Mouse (Mus musculus) adrenal gland, postnatal 14 days (tissue): Measurements from ENCODE around the gene Gm49396. TPM values are rescaled to one million over a fixed set of nuclear protein-coding genes. Genes with fewer than 3 reads are reported as not detected.

Experiments used
- DNase-seq: peaks from one replicate; pipeline ENCODE4 v3.0.0; 2021; ENCODE audit warnings: mixed read lengths
- microRNA-seq, 2 experiments: library from miRNA; unstranded; fragments of <30 nt; microRNA quantifications; one replicate each; pipeline ENCODE4 v1.2.0; 2021
- total RNA-seq: library from RNA; stranded (reverse); gene quantifications from 2 replicates; pipeline ENCODE4 v1.2.3, GENCODE M21; 2021

The Gm49396 gene
- total RNA-seq, 1 experiment from 2014 or later, result 3.8 TPM

DNA sequence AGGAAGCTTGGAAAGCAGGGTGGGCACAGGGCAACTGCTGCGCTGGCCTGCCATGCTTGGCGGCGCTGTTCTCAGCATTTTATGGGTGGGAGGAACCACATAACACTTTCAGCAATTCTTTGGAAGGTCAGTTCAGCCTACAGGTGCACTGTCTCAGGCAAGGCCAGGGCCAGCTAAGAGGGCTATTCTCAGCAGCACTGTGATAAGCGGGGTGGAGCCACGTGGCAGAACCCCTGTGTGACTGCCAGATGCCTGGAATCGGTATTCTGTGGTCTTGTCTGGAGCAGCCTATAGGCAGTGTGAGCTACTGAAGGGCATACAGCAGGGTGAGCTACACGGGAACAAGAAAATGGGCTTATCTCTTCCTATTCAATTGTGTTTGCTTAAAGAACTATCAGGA, 46.9 kb downstream of the Gm49396 start:
- no peak for DNase-seq

DNA sequence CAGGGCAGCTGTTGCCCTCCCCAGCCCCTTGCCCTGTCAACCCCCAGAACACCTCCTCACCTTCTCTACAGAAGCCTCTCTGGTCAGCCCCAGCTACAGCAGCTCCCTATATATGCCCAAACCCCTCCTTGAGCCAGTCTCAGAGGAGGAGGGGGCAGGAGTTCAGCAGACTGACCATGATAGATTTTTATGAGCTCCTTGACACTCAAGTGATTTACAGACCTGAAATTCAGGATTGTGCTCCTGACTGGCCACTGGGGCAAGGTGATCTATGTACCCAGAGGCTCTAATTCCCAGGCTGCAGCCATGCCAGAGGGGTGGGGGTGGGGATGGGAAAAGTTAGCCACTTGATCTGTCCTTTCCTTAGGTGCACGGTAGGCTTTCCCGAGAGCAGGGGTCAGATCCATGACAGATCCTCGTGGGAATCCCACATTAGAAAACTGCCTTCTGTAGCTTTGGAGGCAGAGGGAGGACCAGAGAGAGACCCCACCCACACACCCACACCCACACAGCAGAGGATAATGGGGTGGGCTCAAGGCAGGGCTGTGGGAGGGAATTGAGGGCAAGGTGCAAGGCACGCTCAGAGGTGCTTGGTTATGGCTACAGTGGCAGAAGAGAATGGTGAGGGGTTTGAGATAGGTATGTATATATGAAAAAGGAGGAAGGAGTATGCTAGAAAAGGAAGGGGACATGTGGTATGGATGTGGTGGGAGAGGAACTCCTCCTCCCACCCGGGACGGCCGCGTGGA, 49.7 kb downstream of the Gm49396 start, which contains the start of gene Upk1a:
Upk1a (minus strand) TSS at position 194 of the 749 bp plus-strand sequence.
- no peak for DNase-seq

DNA sequence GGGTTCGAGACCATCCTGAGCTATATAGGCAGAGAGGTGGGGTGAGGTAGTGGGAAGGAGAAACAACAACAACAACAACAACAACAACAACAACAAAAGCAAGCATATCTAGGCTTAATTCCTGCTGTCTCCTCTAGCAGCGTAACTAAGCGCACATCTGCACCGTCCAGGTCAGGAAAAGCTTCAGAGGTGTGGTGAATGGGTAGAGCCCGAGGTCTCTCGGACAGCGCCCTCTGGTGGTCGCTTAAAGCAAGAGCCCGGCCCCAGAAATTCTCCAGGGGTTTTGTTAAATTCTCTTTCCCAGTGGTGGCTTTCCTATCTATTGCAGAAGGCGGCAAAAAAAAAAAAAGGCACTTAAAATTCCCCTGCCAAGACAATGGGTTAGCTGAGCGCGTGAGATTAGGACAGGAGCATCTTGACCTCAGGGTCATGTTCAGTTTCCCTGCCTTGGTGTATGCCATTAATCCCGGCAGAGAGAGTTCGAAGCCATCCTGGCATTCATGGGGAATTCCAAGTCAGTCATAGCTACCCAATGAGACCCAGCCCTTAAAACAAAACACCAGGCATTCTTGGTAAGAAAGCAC, 50.5 kb downstream of the Gm49396 start:
- peak; percentile 83 for DNase-seq

DNA sequence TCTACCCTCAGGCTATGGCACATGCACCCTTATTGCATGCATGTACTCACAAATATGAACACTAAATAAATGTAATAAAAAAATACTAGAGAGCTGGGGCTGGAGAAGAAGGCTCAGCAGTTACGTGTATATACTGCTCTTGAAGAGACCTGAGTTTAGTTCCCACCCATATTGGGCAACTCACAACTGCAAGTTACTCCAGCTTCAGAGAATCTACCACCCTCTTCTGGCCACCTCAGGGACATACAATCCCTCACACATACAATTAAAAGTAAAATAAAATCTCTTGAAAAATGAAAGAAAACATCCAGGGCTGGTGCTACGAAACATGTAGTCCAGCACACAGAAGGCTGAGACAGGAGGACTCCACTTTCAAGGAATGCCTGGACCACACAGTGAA, 51.3 kb downstream of the Gm49396 start:
- DNase-seq, result no peak

DNA sequence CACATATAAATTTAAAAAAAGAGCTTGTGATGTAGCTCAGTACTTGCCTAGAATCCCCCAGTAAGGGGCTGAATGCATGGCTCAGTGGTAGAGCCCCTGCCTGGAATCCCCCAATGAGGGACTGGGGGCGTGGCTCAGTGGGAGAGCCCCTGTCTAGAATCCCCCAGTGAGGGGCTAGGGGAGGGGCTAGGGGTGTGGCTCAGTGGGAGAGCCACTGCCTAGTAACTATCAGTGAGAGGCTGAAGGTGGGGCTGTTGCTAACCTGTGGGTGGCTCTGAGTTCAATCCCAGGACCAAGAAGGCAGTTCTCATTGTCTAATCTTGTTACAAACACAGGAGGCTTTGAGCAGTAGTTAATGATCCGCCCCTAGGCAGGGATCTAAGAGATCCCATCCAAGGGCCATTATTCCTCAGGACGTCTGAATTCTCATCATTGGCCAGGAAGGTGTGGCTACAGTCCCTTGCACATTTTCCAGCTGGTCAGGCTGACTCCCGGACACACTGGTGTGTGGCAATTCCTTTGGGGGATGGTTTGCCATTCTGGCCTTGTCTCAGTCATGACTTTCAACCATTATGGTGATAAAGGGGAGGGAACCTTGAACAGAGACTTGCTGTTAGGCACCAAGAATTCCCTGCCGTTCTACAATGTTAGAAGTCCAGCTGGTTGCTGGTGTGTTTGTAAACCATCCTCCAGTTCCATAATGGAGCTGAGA, 52.1 kb downstream of the Gm49396 start:
- peak; percentile 79 for DNase-seq

Small RNA genes within 50 kb of the gene (microRNA-seq; reads per million reads assigned to microRNA genes)
- gene Gm38670, result 1.1 to 2.6 reads per million in 2 experiments
- 0 to 0.43 reads per million in 2 experiments for gene Mir3569

Other genes with a start within 250 kb of the Gm49396 start
- 23.5 and 30.2 TPM in 2 replicates for gene Syne4, start 248.5 kb upstream of the Gm49396 start, total RNA-seq
- gene E130208F15Rik, start 241.6 kb upstream of the Gm49396 start, total RNA-seq, result 2.2 and 3.6 TPM in 2 replicates
- gene Sdhaf1, start 239.4 kb upstream of the Gm49396 start, total RNA-seq, result 15.0 and 19.6 TPM in 2 replicates
- 15.6 and 16.2 TPM in 2 replicates for gene Lrfn3, start 200.6 kb upstream of the Gm49396 start, total RNA-seq
- gene Tyrobp, start 149.6 kb upstream of the Gm49396 start, total RNA-seq, result 19.9 and 30.9 TPM in 2 replicates
- gene Hcst, start 143.5 kb upstream of the Gm49396 start, total RNA-seq, result 7.1 TPM in 1 of 2 replicates, not detected in the other
- 2.8 and 3.9 TPM in 2 replicates for gene Nfkbid, start 141.6 kb upstream of the Gm49396 start, total RNA-seq
- 21.3 and 28.3 TPM in 2 replicates for gene Aplp1, start 117.8 kb upstream of the Gm49396 start, total RNA-seq
- not detected in 2 replicates for gene Kirrel2, start 105.7 kb upstream of the Gm49396 start, total RNA-seq
- gene Nphs1, start 105.0 kb upstream of the Gm49396 start, total RNA-seq, result 0.11 TPM in 1 of 2 replicates, not detected in the other
- gene Prodh2, start 69.7 kb upstream of the Gm49396 start, total RNA-seq, result 2.6 and 33.4 TPM in 2 replicates
- 8.3 and 8.9 TPM in 2 replicates for gene Arhgap33, start 28.3 kb upstream of the Gm49396 start, total RNA-seq
- gene Hspb6, start 11.2 kb upstream of the Gm49396 start, total RNA-seq, result 24.2 and 29.4 TPM in 2 replicates
- 7.6 and 9.2 TPM in 2 replicates for gene Proser3, start 11.0 kb upstream of the Gm49396 start, total RNA-seq
- 41.6 and 46.3 TPM in 2 replicates for gene Lin37, start 3.5 kb upstream of the Gm49396 start, total RNA-seq
- gene U2af1l4, start within 50 bp of the Gm49396 start, total RNA-seq, result 60.3 and 66.8 TPM in 2 replicates
- gene Psenen, start 283 bp downstream of the Gm49396 start, total RNA-seq, result 117 and 125 TPM in 2 replicates
- 5.1 and 7.8 TPM in 2 replicates for gene Igflr1, start 2.1 kb downstream of the Gm49396 start, total RNA-seq
- gene Kmt2b, start 25.4 kb downstream of the Gm49396 start, total RNA-seq, result 45.7 and 54.0 TPM in 2 replicates
- gene Zbtb32, start 35.6 kb downstream of the Gm49396 start, total RNA-seq, result 0.85 and 1.1 TPM in 2 replicates
- 0.22 and 0.45 TPM in 2 replicates for gene Upk1a, start 49.5 kb downstream of the Gm49396 start, total RNA-seq
- 3,197 and 3,382 TPM in 2 replicates for gene Cox6b1, start 62.8 kb downstream of the Gm49396 start, total RNA-seq
- not detected in 2 replicates for gene Etv2, start 72.5 kb downstream of the Gm49396 start, total RNA-seq
- gene Rbm42, start 87.0 kb downstream of the Gm49396 start, total RNA-seq, result 78.2 and 81.2 TPM in 2 replicates
- gene Haus5, start 101.7 kb downstream of the Gm49396 start, total RNA-seq, result 10.4 and 11.9 TPM in 2 replicates
- gene Pmis2, start 108.3 kb downstream of the Gm49396 start, total RNA-seq, result not detected in 2 replicates
- 1.4 and 3.4 TPM in 2 replicates for gene 2200002J24Rik, start 135.6 kb downstream of the Gm49396 start, total RNA-seq
- 3.0 TPM in 2 replicates for gene Atp4a, start 148.9 kb downstream of the Gm49396 start, total RNA-seq
- gene Tmem147, start 166.2 kb downstream of the Gm49396 start, total RNA-seq, result 215 and 242 TPM in 2 replicates
- gene Gapdhs, start 180.3 kb downstream of the Gm49396 start, total RNA-seq, result not detected in 2 replicates
- gene Sbsn, start 188.1 kb downstream of the Gm49396 start, total RNA-seq, result 76.3 and 82.7 TPM in 2 replicates
- gene Dmkn, start 200.4 kb downstream of the Gm49396 start, total RNA-seq, result 2.2 and 3.5 TPM in 2 replicates
- 1.3 and 2.1 TPM in 2 replicates for gene Krtdap, start 224.6 kb downstream of the Gm49396 start, total RNA-seq